Mouse (Mus musculus): ENCODE measurements at regions not wholly inside any gene's neighbourhood (a gene's known extent, or its start where the extent isn't known, plus 50 kb on each side); places are given as distances from the start of the nearest gene placed in this dataset.

- DNase-seq (ENCODE audit: low spot score) (no peak), ATAC-seq (ENCODE audit: low FRiP score) (no peak)
- no peaks in the 10 kb centered on the region for H3K36me3 ChIP-seq (replicated peaks; ENCODE audit: control insufficient read depth, insufficient read depth)
- no peaks in the 10 kb centered on the region for H3K9me3 ChIP-seq (ENCODE audit: control insufficient read depth, low read length)
- no peaks in the 10 kb centered on the region for H3K27me3 ChIP-seq (ENCODE audit: control insufficient read depth, insufficient read depth, low read length)
- no peak overlapping the region for H3K4me3 ChIP-seq (replicated peaks; ENCODE audit: low read length)
- H3K4me1 ChIP-seq (replicated peaks; ENCODE audit: control insufficient read depth, insufficient read depth, low read length) = no peaks in the 10 kb centered on the region
- H3K27ac ChIP-seq = no peak overlapping the region
- no peak overlapping the region for H3K9ac ChIP-seq
- WGBS = 89% methylated on average over 10 of the region's 10 CpGs
- no peak overlapping the region for H3K4me2 ChIP-seq (replicated peaks)
Observed at GRCm38 (mm10) chr14:120165496-120166045, 109.9 kb upstream of the Mbnl2 start.

GRCm38 (mm10) chr14:120170733-120171132, 104.7 kb upstream of the Mbnl2 start:
- Histone ChIP-seq H3K9me3 (ENCODE audit: control insufficient read depth, low read length) (no peaks in the 10 kb centered on the region), H3K9ac (no peak overlapping the region), H3K4me2 (replicated peaks) (no peak overlapping the region), H3K27me3 (ENCODE audit: control insufficient read depth, insufficient read depth, low read length) (no peaks in the 10 kb centered on the region), H3K27ac (no peak overlapping the region), H3K36me3 (replicated peaks; ENCODE audit: control insufficient read depth, insufficient read depth) (no peaks in the 10 kb centered on the region), H3K4me1 (replicated peaks; ENCODE audit: control insufficient read depth, insufficient read depth, low read length) (no peaks in the 10 kb centered on the region), H3K4me3 (replicated peaks; ENCODE audit: low read length) (no peak overlapping the region)
- ATAC-seq (ENCODE audit: low FRiP score) (no peak), DNase-seq (ENCODE audit: low spot score) (no peak)
- WGBS = 73% methylated on average over 7 of the region's 7 CpGs

DNA sequence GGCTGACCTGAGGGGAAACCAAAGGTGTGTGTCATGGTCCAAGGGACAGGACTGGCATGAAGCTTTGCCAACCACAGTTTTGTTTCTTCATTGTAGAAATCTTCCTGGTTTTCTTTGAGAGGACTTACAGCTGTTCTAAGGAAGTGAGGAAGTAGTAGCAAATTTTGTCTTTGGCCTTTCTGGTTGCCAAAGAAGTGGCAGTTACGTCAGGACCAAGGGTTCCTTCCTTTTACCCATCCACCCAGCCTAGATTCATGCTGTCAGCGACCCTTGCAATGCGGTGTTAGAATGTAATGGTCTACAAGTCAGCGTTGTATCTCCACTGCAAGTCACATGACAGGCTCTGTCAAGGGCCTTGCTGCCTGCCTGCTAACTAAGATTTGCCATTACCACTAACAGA, 103.4 kb upstream of the Mbnl2 start:
- ATAC-seq (ENCODE audit: low FRiP score) (no peak), DNase-seq (ENCODE audit: low spot score) (no peak)
- no peaks in the 10 kb centered on the region for H3K27me3 ChIP-seq (ENCODE audit: control insufficient read depth, insufficient read depth, low read length)
- H3K36me3 ChIP-seq (replicated peaks; ENCODE audit: control insufficient read depth, insufficient read depth) = no peaks in the 10 kb centered on the region
- no peak overlapping the region for H3K9ac ChIP-seq
- WGBS = 83% methylated on average over 4 of the region's 4 CpGs
- no peaks in the 10 kb centered on the region for H3K4me1 ChIP-seq (replicated peaks; ENCODE audit: control insufficient read depth, insufficient read depth, low read length)
- H3K4me3 ChIP-seq (replicated peaks; ENCODE audit: low read length) = no peak overlapping the region
- H3K9me3 ChIP-seq (ENCODE audit: control insufficient read depth, low read length) = no peaks in the 10 kb centered on the region
- no peak overlapping the region for H3K4me2 ChIP-seq (replicated peaks)
- H3K27ac ChIP-seq = no peak overlapping the region

DNA sequence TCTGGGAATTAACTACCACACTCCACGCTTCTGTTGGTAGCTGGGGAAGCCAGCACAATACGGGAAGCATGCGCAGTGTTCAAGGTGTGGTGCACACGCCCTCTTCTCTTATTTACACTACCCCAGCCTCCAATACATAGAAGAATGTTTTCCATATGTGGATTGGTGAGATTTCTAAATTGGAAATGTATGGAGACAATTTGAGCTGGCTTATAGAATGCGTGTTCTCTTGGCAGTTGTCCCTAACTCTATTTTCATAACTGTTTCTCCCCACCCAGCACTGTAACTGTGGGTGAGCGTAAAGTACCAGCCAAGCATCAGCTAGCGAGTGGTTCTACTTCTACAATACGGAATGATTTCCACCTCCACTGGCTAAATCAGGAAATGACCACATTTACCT, 102.6 kb upstream of the Mbnl2 start:
- Histone ChIP-seq H3K36me3 (replicated peaks; ENCODE audit: control insufficient read depth, insufficient read depth) (no peaks in the 10 kb centered on the region), H3K4me1 (replicated peaks; ENCODE audit: control insufficient read depth, insufficient read depth, low read length) (no peaks in the 10 kb centered on the region), H3K27ac (no peak overlapping the region), H3K9me3 (ENCODE audit: control insufficient read depth, low read length) (no peaks in the 10 kb centered on the region), H3K4me2 (replicated peaks) (no peak overlapping the region), H3K4me3 (replicated peaks; ENCODE audit: low read length) (no peak overlapping the region), H3K27me3 (ENCODE audit: control insufficient read depth, insufficient read depth, low read length) (no peaks in the 10 kb centered on the region), H3K9ac (no peak overlapping the region)
- DNase-seq (ENCODE audit: low spot score) (no peak), ATAC-seq (ENCODE audit: low FRiP score) (no peak)
- WGBS = 92% methylated on average over 8 of the region's 8 CpGs

DNA sequence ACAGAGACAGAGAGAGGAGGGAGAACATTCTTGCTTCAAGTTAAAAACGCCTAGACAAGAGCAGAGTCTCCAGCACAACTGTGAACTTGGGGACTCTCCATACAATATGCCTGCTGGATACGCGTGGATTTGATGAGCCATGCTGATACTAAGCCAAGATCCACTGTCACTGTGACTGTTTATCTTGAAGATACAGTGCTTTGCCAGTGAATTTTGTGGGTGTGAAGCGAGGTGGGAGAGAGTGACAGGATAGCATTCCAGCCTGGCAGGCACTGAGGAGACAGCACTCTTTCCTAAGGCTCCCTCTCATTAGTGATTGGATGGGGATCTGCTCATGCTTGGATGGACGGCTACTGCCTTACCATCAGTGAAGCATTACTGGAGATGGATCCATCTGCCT, 100.9 kb upstream of the Mbnl2 start:
- Histone ChIP-seq H3K9ac (no peak overlapping the region), H3K4me2 (replicated peaks) (no peak overlapping the region), H3K27me3 (ENCODE audit: control insufficient read depth, insufficient read depth, low read length) (no peaks in the 10 kb centered on the region), H3K27ac (no peak overlapping the region), H3K4me3 (replicated peaks; ENCODE audit: low read length) (no peak overlapping the region), H3K36me3 (replicated peaks; ENCODE audit: control insufficient read depth, insufficient read depth) (no peaks in the 10 kb centered on the region), H3K9me3 (ENCODE audit: control insufficient read depth, low read length) (no peaks in the 10 kb centered on the region), H3K4me1 (replicated peaks; ENCODE audit: control insufficient read depth, insufficient read depth, low read length) (no peaks in the 10 kb centered on the region)
- ATAC-seq (ENCODE audit: low FRiP score) (no peak), DNase-seq (ENCODE audit: low spot score) (no peak)
- WGBS = 79% methylated on average over 5 of the region's 5 CpGs

- H3K27ac ChIP-seq = no peak overlapping the region
- no peak for ATAC-seq (ENCODE audit: low FRiP score)
- no peak overlapping the region for H3K9ac ChIP-seq
- H3K4me3 ChIP-seq (replicated peaks; ENCODE audit: low read length) = no peak overlapping the region
- no peaks in the 10 kb centered on the region for H3K9me3 ChIP-seq (ENCODE audit: control insufficient read depth, low read length)
- no peaks in the 10 kb centered on the region for H3K4me1 ChIP-seq (replicated peaks; ENCODE audit: control insufficient read depth, insufficient read depth, low read length)
- H3K27me3 ChIP-seq (ENCODE audit: control insufficient read depth, insufficient read depth, low read length) = no peaks in the 10 kb centered on the region
- no peak for DNase-seq (ENCODE audit: low spot score)
- no peak overlapping the region for H3K4me2 ChIP-seq (replicated peaks)
- no peaks in the 10 kb centered on the region for H3K36me3 ChIP-seq (replicated peaks; ENCODE audit: control insufficient read depth, insufficient read depth)
- 71% methylated on average over 1 of the region's 1 CpGs for WGBS
Observed at GRCm38 (mm10) chr14:120195218-120195617, 80.3 kb upstream of the Mbnl2 start.

- no peak overlapping the region for H3K9ac ChIP-seq
- no peaks in the 10 kb centered on the region for H3K4me1 ChIP-seq (replicated peaks; ENCODE audit: control insufficient read depth, insufficient read depth, low read length)
- H3K4me3 ChIP-seq (replicated peaks; ENCODE audit: low read length) = no peak overlapping the region
- no peaks in the 10 kb centered on the region for H3K36me3 ChIP-seq (replicated peaks; ENCODE audit: control insufficient read depth, insufficient read depth)
- DNase-seq (ENCODE audit: low spot score) (no peak), ATAC-seq (ENCODE audit: low FRiP score) (no peak)
- 84% methylated on average over 3 of the region's 3 CpGs for WGBS
- H3K27me3 ChIP-seq (ENCODE audit: control insufficient read depth, insufficient read depth, low read length) = no peaks in the 10 kb centered on the region
- no peaks in the 10 kb centered on the region for H3K9me3 ChIP-seq (ENCODE audit: control insufficient read depth, low read length)
- no peak overlapping the region for H3K4me2 ChIP-seq (replicated peaks)
- no peak overlapping the region for H3K27ac ChIP-seq
Observed at GRCm38 (mm10) chr14:120211741-120212140, 63.7 kb upstream of the Mbnl2 start.

DNA sequence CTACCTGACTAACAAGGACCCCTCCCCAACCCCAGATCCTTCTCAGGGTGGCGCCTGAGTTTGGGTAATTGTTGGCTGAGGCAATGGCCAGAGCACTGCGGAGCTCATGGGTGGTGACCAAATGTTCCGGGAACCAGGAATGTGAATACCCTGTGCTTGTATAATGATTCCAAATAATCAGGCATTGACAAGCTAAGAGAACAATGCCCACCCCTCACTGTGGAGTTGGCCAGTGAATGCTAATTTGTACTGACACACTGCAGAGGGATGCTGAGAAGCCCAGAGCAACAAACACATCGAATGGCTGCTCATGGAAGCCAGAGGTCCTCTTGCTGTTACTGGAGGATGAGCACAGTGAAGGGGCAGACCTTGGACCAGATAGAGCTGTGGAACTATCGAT, 62.8 kb upstream of the Mbnl2 start:
- Histone ChIP-seq H3K36me3 (replicated peaks; ENCODE audit: control insufficient read depth, insufficient read depth) (no peaks in the 10 kb centered on the region), H3K4me3 (replicated peaks; ENCODE audit: low read length) (no peak overlapping the region), H3K9me3 (ENCODE audit: control insufficient read depth, low read length) (no peaks in the 10 kb centered on the region), H3K4me1 (replicated peaks; ENCODE audit: control insufficient read depth, insufficient read depth, low read length) (no peaks in the 10 kb centered on the region), H3K4me2 (replicated peaks) (no peak overlapping the region), H3K27me3 (ENCODE audit: control insufficient read depth, insufficient read depth, low read length) (no peaks in the 10 kb centered on the region), H3K27ac (no peak overlapping the region), H3K9ac (no peak overlapping the region)
- 51% methylated on average over 5 of the region's 5 CpGs for WGBS
- DNase-seq (ENCODE audit: low spot score) (no peak), ATAC-seq (ENCODE audit: low FRiP score) (no peak)

- no peak overlapping the region for H3K27ac ChIP-seq
- no peaks in the 10 kb centered on the region for H3K9me3 ChIP-seq (ENCODE audit: control insufficient read depth, low read length)
- 87% methylated on average over 4 of the region's 4 CpGs for WGBS
- H3K4me2 ChIP-seq (replicated peaks) = no peak overlapping the region
- no peak for DNase-seq (ENCODE audit: low spot score)
- no peaks in the 10 kb centered on the region for H3K27me3 ChIP-seq (ENCODE audit: control insufficient read depth, insufficient read depth, low read length)
- no peak for ATAC-seq (ENCODE audit: low FRiP score)
- peaks cover 7% of the 10 kb centered on the region; the same call in 1 of the 2 replicates for H3K4me1 ChIP-seq (replicated peaks; ENCODE audit: control insufficient read depth, insufficient read depth, low read length)
- no peaks in the 10 kb centered on the region for H3K36me3 ChIP-seq (replicated peaks; ENCODE audit: control insufficient read depth, insufficient read depth)
- no peak overlapping the region for H3K9ac ChIP-seq
- H3K4me3 ChIP-seq (replicated peaks; ENCODE audit: low read length) = no peak overlapping the region
Observed at GRCm38 (mm10) chr14:120219224-120219623, 56.2 kb upstream of the Mbnl2 start.

Data from hindbrain, embryonic 14.5 days (tissue).